Mouse (Mus musculus): Measurements from ENCODE around the gene Olfr550.

The Olfr550 gene

GRCm38 (mm10) chr7:102571142-102571541 lies at the start of gene Olfr550:
Olfr550 (plus strand) TSS chr7:102571442.
- ChIA-PET CTCF (no interaction called here), POLR2A (no interaction called here)

GRCm38 (mm10) chr7:102529052-102529451 lies 42.2 kb upstream of the Olfr550 start:
- ChIA-PET CTCF (no interaction called here), POLR2A (interaction anchor here in 1 of 4 experiments (0.7 kb wide), 1 partner anchor 25 kb away, joined by 3 read pairs; no protein-coding TSS in a partner anchor)

- ChIA-PET POLR2A (no interaction called here), CTCF (no interaction called here)
Measured at GRCm38 (mm10) chr7:102534449-102534848, 36.8 kb upstream of the Olfr550 start, which contains the start of gene Olfr547. Olfr547 (plus strand) TSS chr7:102534749.

GRCm38 (mm10) chr7:102540596-102540995 lies 30.6 kb upstream of the Olfr550 start, which contains the start of gene Olfr548-ps1:
Olfr548-ps1 (plus strand) TSS chr7:102540896.
- POLR2A ChIA-PET, result no interaction called here
- CTCF ChIA-PET, result interaction anchor here in 1 of 4 experiments (1.1 kb wide), 1 partner anchor 28 kb away, joined by 4 read pairs; no protein-coding TSS in a partner anchor

- ChIA-PET CTCF (interaction anchor here in 1 of 4 experiments (1.1 kb wide), 1 partner anchor 28 kb away, joined by 4 read pairs; no protein-coding TSS in a partner anchor), POLR2A (interaction anchor here in 1 of 4 experiments (0.7 kb wide), 1 partner anchor 20 kb away, joined by 4 read pairs; no protein-coding TSS in a partner anchor)
Measured at GRCm38 (mm10) chr7:102541251-102541650, 30.0 kb upstream of the Olfr550 start.

GRCm38 (mm10) chr7:102549570-102549969 lies 21.7 kb upstream of the Olfr550 start, which contains the start of gene Olfr549:
Olfr549 (plus strand) TSS chr7:102549870.
- CTCF ChIA-PET, result no interaction called here
- POLR2A ChIA-PET, result interaction anchor here in 1 of 4 experiments (0.6 kb wide), 1 partner anchor 653 kb away, joined by 4 read pairs; no protein-coding TSS in a partner anchor

GRCm38 (mm10) chr7:102553279-102553678 lies 18.0 kb upstream of the Olfr550 start:
- CTCF ChIA-PET, result no interaction called here
- POLR2A ChIA-PET, result no interaction called here

GRCm38 (mm10) chr7:102564999-102565997 lies 5.9 kb upstream of the Olfr550 start, which contains the start of gene Trim21:
Trim21 (minus strand) TSS chr7:102565486.
- CTCF ChIA-PET, result interaction anchor here in 1 of 4 experiments (0.6 kb wide), 1 partner anchor 343 kb away, joined by 6 read pairs; no protein-coding TSS in a partner anchor

GRCm38 (mm10) chr7:102566219-102566618 lies 5.0 kb upstream of the Olfr550 start:
- CTCF ChIA-PET, result interaction anchor here in 1 of 4 experiments (0.6 kb wide), 1 partner anchor 252 kb away, joined by 3 read pairs; no protein-coding TSS in a partner anchor

More at GRCm38 (mm10) chr7:102564999-102565997, 5.9 kb upstream of the Olfr550 start, which contains the start of gene Trim21:
- POLR2A ChIA-PET, result interaction anchor here in 1 of 4 experiments (1.2 kb wide), 1 partner anchor 52 kb away, joined by 4 read pairs; no protein-coding TSS in a partner anchor

GRCm38 (mm10) chr7:102573174-102573830 lies 2.1 kb downstream of the Olfr550 start:
- ChIA-PET POLR2A (no interaction called here), CTCF (interaction anchor here in 1 of 4 experiments (0.6 kb wide), 1 partner anchor 973 kb away, joined by 3 read pairs; no protein-coding TSS in a partner anchor)

More at GRCm38 (mm10) chr7:102566219-102566618, 5.0 kb upstream of the Olfr550 start:
- POLR2A ChIA-PET, result no interaction called here

- POLR2A ChIA-PET, result interaction anchor here in 1 of 4 experiments (0.6 kb wide), 1 partner anchor 112 kb away, joined by 3 read pairs; no protein-coding TSS in a partner anchor
- CTCF ChIA-PET, result no interaction called here
Measured at GRCm38 (mm10) chr7:102575998-102576397, 4.8 kb downstream of the Olfr550 start.

- CTCF ChIA-PET, result no interaction called here
- POLR2A ChIA-PET, result no interaction called here
Measured at GRCm38 (mm10) chr7:102591786-102592185, 20.5 kb downstream of the Olfr550 start, which contains the start of gene Olfr551. Olfr551 (minus strand) TSS chr7:102591886.

- ChIA-PET CTCF (no interaction called here), POLR2A (no interaction called here)
Measured at GRCm38 (mm10) chr7:102597378-102598031, 26.3 kb downstream of the Olfr550 start, which contains the start of gene Olfr552. Olfr552 (plus strand) TSS chr7:102597770.

- CTCF ChIA-PET, result no interaction called here
- POLR2A ChIA-PET, result no interaction called here
Measured at GRCm38 (mm10) chr7:102618118-102618517, 46.9 kb downstream of the Olfr550 start, which contains the start of gene Olfr553. Olfr553 (minus strand) TSS chr7:102618218.

GRCm38 (mm10) chr7:102619608-102620007 lies 48.4 kb downstream of the Olfr550 start:
- ChIA-PET CTCF (interaction anchor here in 2 of 4 experiments (0.7 to 1.4 kb wide), 2 partner anchors 11 to 107 kb away, joined by 3 to 4 read pairs; no protein-coding TSS in a partner anchor), POLR2A (interaction anchor here in 1 of 4 experiments (0.9 kb wide), 1 partner anchor 107 kb away, joined by 4 read pairs; no protein-coding TSS in a partner anchor)

- ChIA-PET POLR2A (interaction anchor here in 2 of 4 experiments (0.6 to 0.9 kb wide), 2 partner anchors 107 to 223 kb away, joined by 4 to 11 read pairs; no protein-coding TSS in a partner anchor), CTCF (interaction anchor here in 1 of 4 experiments (1.4 kb wide), 1 partner anchor 107 kb away, joined by 4 read pairs; no protein-coding TSS in a partner anchor)
Measured at GRCm38 (mm10) chr7:102620368-102620767, 49.1 kb downstream of the Olfr550 start.

All from embryonic stem cell, embryonic (primary cell).